Mouse (Mus musculus): ENCODE results near the gene B3galnt1. TPM values are rescaled to one million over a fixed set of nuclear protein-coding genes. Genes with fewer than 3 reads are reported as not detected.

Gene B3galnt1
- polyA plus RNA-seq, 1 experiment from 2014 or later = 44.2 TPM

- no peaks in the 10 kb centered on the region for H3K27me3 ChIP-seq (ENCODE audit: control insufficient read depth, insufficient read depth, low read length)
- 84% methylated on average over 1 of the region's 1 CpGs for WGBS
- H3K36me3 ChIP-seq (ENCODE audit: control insufficient read depth, insufficient read depth, low read length) = no peaks in the 10 kb centered on the region
- ATAC-seq (ENCODE audit: insufficient read depth, low FRiP score, low TSS enrichment) (no peak), DNase-seq (ENCODE audit: low spot score) (no peak)
- no peak overlapping the region for H3K4me2 ChIP-seq (ENCODE audit: low read depth)
- no peak overlapping the region for H3K9ac ChIP-seq (ENCODE audit: low read length)
- no peaks in the 10 kb centered on the region for H3K9me3 ChIP-seq (ENCODE audit: control insufficient read depth, low read length)
- no peak overlapping the region for H3K4me3 ChIP-seq (ENCODE audit: low read depth, low read length)
- H3K4me1 ChIP-seq (ENCODE audit: control insufficient read depth, insufficient read depth, low read length) = no peaks in the 10 kb centered on the region
- H3K27ac ChIP-seq (ENCODE audit: low read depth, low read length) = no peak overlapping the region
Observed at GRCm38 (mm10) chr3:69606923-69607322, 8.2 kb upstream of the B3galnt1 start.

GRCm38 (mm10) chr3:69599166-69599500 lies 373 bp upstream of the B3galnt1 start:
- Histone ChIP-seq H3K27me3 (ENCODE audit: control insufficient read depth, insufficient read depth, low read length) (no peaks in the 10 kb centered on the region), H3K4me3 (ENCODE audit: low read depth, low read length) (peak overlapping the region; percentile 71), H3K27ac (ENCODE audit: low read depth, low read length) (no peak overlapping the region), H3K9ac (ENCODE audit: low read length) (peak overlapping the region; percentile 78), H3K9me3 (ENCODE audit: control insufficient read depth, low read length) (no peaks in the 10 kb centered on the region), H3K36me3 (ENCODE audit: control insufficient read depth, insufficient read depth, low read length) (no peaks in the 10 kb centered on the region), H3K4me2 (ENCODE audit: low read depth) (peak overlapping the region; percentile 75), H3K4me1 (ENCODE audit: control insufficient read depth, insufficient read depth, low read length) (peaks cover 4% of the 10 kb centered on the region; the same call in 1 of the 2 replicates)
- DNase-seq (ENCODE audit: low spot score) (no peak), ATAC-seq (ENCODE audit: insufficient read depth, low FRiP score, low TSS enrichment) (peak; percentile 36; the same call in 1 of the 2 replicates)
- WGBS = 25% methylated on average over 5 of the region's 5 CpGs

- Histone ChIP-seq H3K9me3 (ENCODE audit: control insufficient read depth, low read length) (no peaks in the 10 kb centered on the region), H3K4me2 (ENCODE audit: low read depth) (peak overlapping the region; percentile 75), H3K4me3 (ENCODE audit: low read depth, low read length) (peak overlapping the region; percentile 71), H3K27me3 (ENCODE audit: control insufficient read depth, insufficient read depth, low read length) (no peaks in the 10 kb centered on the region), H3K4me1 (ENCODE audit: control insufficient read depth, insufficient read depth, low read length) (peaks cover 4% of the 10 kb centered on the region; the same call in 1 of the 2 replicates), H3K27ac (ENCODE audit: low read depth, low read length) (no peak overlapping the region), H3K9ac (ENCODE audit: low read length) (peak overlapping the region; percentile 78), H3K36me3 (ENCODE audit: control insufficient read depth, insufficient read depth, low read length) (no peaks in the 10 kb centered on the region)
- ATAC-seq (ENCODE audit: insufficient read depth, low FRiP score, low TSS enrichment) = 0 out of 2 replicates have a peak, but pooled peaks have one; percentile 10
- DNase-seq (ENCODE audit: low spot score) = peak; percentile 14
- 7% methylated on average over 7 of the region's 7 CpGs for WGBS
Observed at GRCm38 (mm10) chr3:69597816-69598215, 944 bp downstream of the B3galnt1 start.

- ATAC-seq (ENCODE audit: insufficient read depth, low FRiP score, low TSS enrichment) (no peak), DNase-seq (ENCODE audit: low spot score) (no peak)
- Histone ChIP-seq H3K27me3 (ENCODE audit: control insufficient read depth, insufficient read depth, low read length) (no peaks in the 10 kb centered on the region), H3K9me3 (ENCODE audit: control insufficient read depth, low read length) (no peaks in the 10 kb centered on the region), H3K9ac (ENCODE audit: low read length) (no peak overlapping the region), H3K4me2 (ENCODE audit: low read depth) (peak overlapping the region; percentile 75), H3K36me3 (ENCODE audit: control insufficient read depth, insufficient read depth, low read length) (no peaks in the 10 kb centered on the region), H3K4me1 (ENCODE audit: control insufficient read depth, insufficient read depth, low read length) (peaks cover 4% of the 10 kb centered on the region; the same call in 1 of the 2 replicates), H3K4me3 (ENCODE audit: low read depth, low read length) (peak overlapping the region; percentile 71; the same call in 1 of the 2 replicates), H3K27ac (ENCODE audit: low read depth, low read length) (no peak overlapping the region)
- 89% methylated on average over 6 of the region's 6 CpGs for WGBS
Observed at GRCm38 (mm10) chr3:69597211-69597610, 1.5 kb downstream of the B3galnt1 start.

GRCm38 (mm10) chr3:69596116-69596515 lies 2.6 kb downstream of the B3galnt1 start:
- Histone ChIP-seq H3K4me2 (ENCODE audit: low read depth) (no peak overlapping the region), H3K4me3 (ENCODE audit: low read depth, low read length) (no peak overlapping the region), H3K9ac (ENCODE audit: low read length) (no peak overlapping the region), H3K27ac (ENCODE audit: low read depth, low read length) (no peak overlapping the region), H3K4me1 (ENCODE audit: control insufficient read depth, insufficient read depth, low read length) (peaks cover 4% of the 10 kb centered on the region; the same call in 1 of the 2 replicates), H3K27me3 (ENCODE audit: control insufficient read depth, insufficient read depth, low read length) (no peaks in the 10 kb centered on the region), H3K9me3 (ENCODE audit: control insufficient read depth, low read length) (no peaks in the 10 kb centered on the region), H3K36me3 (ENCODE audit: control insufficient read depth, insufficient read depth, low read length) (no peaks in the 10 kb centered on the region)
- no peak for DNase-seq (ENCODE audit: low spot score)
- WGBS = 89% methylated on average over 3 of the region's 3 CpGs
- no peak for ATAC-seq (ENCODE audit: insufficient read depth, low FRiP score, low TSS enrichment)

GRCm38 (mm10) chr3:69594071-69594470 lies 4.7 kb downstream of the B3galnt1 start:
- peaks cover 4% of the 10 kb centered on the region; the same call in 1 of the 2 replicates for H3K4me1 ChIP-seq (ENCODE audit: control insufficient read depth, insufficient read depth, low read length)
- H3K9me3 ChIP-seq (ENCODE audit: control insufficient read depth, low read length) = no peaks in the 10 kb centered on the region
- H3K36me3 ChIP-seq (ENCODE audit: control insufficient read depth, insufficient read depth, low read length) = no peaks in the 10 kb centered on the region
- H3K27me3 ChIP-seq (ENCODE audit: control insufficient read depth, insufficient read depth, low read length) = no peaks in the 10 kb centered on the region
- no peak overlapping the region for H3K27ac ChIP-seq (ENCODE audit: low read depth, low read length)
- no peak overlapping the region for H3K4me2 ChIP-seq (ENCODE audit: low read depth)
- no peak overlapping the region for H3K9ac ChIP-seq (ENCODE audit: low read length)
- WGBS = 76% methylated on average over 9 of the region's 9 CpGs
- no peak overlapping the region for H3K4me3 ChIP-seq (ENCODE audit: low read depth, low read length)
- no peak for DNase-seq (ENCODE audit: low spot score)
- no peak for ATAC-seq (ENCODE audit: insufficient read depth, low FRiP score, low TSS enrichment)

GRCm38 (mm10) chr3:69593426-69593825 lies 5.3 kb downstream of the B3galnt1 start:
- no peak for DNase-seq (ENCODE audit: low spot score)
- Histone ChIP-seq H3K4me3 (ENCODE audit: low read depth, low read length) (no peak overlapping the region), H3K27ac (ENCODE audit: low read depth, low read length) (no peak overlapping the region), H3K9ac (ENCODE audit: low read length) (no peak overlapping the region), H3K27me3 (ENCODE audit: control insufficient read depth, insufficient read depth, low read length) (no peaks in the 10 kb centered on the region), H3K4me2 (ENCODE audit: low read depth) (no peak overlapping the region), H3K4me1 (ENCODE audit: control insufficient read depth, insufficient read depth, low read length) (peaks cover 4% of the 10 kb centered on the region; the same call in 1 of the 2 replicates), H3K9me3 (ENCODE audit: control insufficient read depth, low read length) (no peaks in the 10 kb centered on the region), H3K36me3 (ENCODE audit: control insufficient read depth, insufficient read depth, low read length) (no peaks in the 10 kb centered on the region)
- ATAC-seq (ENCODE audit: insufficient read depth, low FRiP score, low TSS enrichment) = no peak
- WGBS = 88% methylated on average over 8 of the region's 8 CpGs

GRCm38 (mm10) chr3:69588101-69588760 lies 10.5 kb downstream of the B3galnt1 start:
- DNase-seq (ENCODE audit: low spot score) (no peak), ATAC-seq (ENCODE audit: insufficient read depth, low FRiP score, low TSS enrichment) (no peak)
- H3K36me3 ChIP-seq (ENCODE audit: control insufficient read depth, insufficient read depth, low read length) = no peaks in the 10 kb centered on the region
- no peak overlapping the region for H3K27ac ChIP-seq (ENCODE audit: low read depth, low read length)
- no peaks in the 10 kb centered on the region for H3K4me1 ChIP-seq (ENCODE audit: control insufficient read depth, insufficient read depth, low read length)
- H3K4me3 ChIP-seq (ENCODE audit: low read depth, low read length) = no peak overlapping the region
- no peaks in the 10 kb centered on the region for H3K27me3 ChIP-seq (ENCODE audit: control insufficient read depth, insufficient read depth, low read length)
- H3K9ac ChIP-seq (ENCODE audit: low read length) = no peak overlapping the region
- 57% methylated on average over 10 of the region's 10 CpGs for WGBS
- H3K4me2 ChIP-seq (ENCODE audit: low read depth) = no peak overlapping the region
- H3K9me3 ChIP-seq (ENCODE audit: control insufficient read depth, low read length) = no peaks in the 10 kb centered on the region

- Histone ChIP-seq H3K36me3 (ENCODE audit: control insufficient read depth, insufficient read depth, low read length) (no peaks in the 10 kb centered on the region), H3K9ac (ENCODE audit: low read length) (no peak overlapping the region), H3K4me1 (ENCODE audit: control insufficient read depth, insufficient read depth, low read length) (no peaks in the 10 kb centered on the region), H3K9me3 (ENCODE audit: control insufficient read depth, low read length) (no peaks in the 10 kb centered on the region), H3K4me2 (ENCODE audit: low read depth) (no peak overlapping the region), H3K27ac (ENCODE audit: low read depth, low read length) (no peak overlapping the region), H3K27me3 (ENCODE audit: control insufficient read depth, insufficient read depth, low read length) (no peaks in the 10 kb centered on the region), H3K4me3 (ENCODE audit: low read depth, low read length) (no peak overlapping the region)
- 78% methylated on average over 1 of the region's 1 CpGs for WGBS
- ATAC-seq (ENCODE audit: insufficient read depth, low FRiP score, low TSS enrichment) (no peak), DNase-seq (ENCODE audit: low spot score) (no peak)
Observed at GRCm38 (mm10) chr3:69583798-69584197, 15.0 kb downstream of the B3galnt1 start.

All from neural tube, embryonic 11.5 days (tissue).